Mouse (Mus musculus) adrenal gland, postnatal 25 days (tissue): ENCODE results near the gene Iqgap1. TPM values are rescaled to one million over a fixed set of nuclear protein-coding genes. Genes with fewer than 3 reads are reported as not detected.
A peak's percentile ranks its signal among the peaks of the same experiment; 100 is the strongest.

ENCODE experiments used
- DNase-seq: peaks from one replicate; pipeline ENCODE4 v3.0.0; 2021; ENCODE audit warnings: mixed read lengths
- total RNA-seq: library from RNA; stranded (reverse); gene quantifications from 2 replicates; pipeline ENCODE4 v1.2.3, GENCODE M21; 2021

Gene Iqgap1
- total RNA-seq, 1 experiment from 2014 or later, result 126 TPM

DNA sequence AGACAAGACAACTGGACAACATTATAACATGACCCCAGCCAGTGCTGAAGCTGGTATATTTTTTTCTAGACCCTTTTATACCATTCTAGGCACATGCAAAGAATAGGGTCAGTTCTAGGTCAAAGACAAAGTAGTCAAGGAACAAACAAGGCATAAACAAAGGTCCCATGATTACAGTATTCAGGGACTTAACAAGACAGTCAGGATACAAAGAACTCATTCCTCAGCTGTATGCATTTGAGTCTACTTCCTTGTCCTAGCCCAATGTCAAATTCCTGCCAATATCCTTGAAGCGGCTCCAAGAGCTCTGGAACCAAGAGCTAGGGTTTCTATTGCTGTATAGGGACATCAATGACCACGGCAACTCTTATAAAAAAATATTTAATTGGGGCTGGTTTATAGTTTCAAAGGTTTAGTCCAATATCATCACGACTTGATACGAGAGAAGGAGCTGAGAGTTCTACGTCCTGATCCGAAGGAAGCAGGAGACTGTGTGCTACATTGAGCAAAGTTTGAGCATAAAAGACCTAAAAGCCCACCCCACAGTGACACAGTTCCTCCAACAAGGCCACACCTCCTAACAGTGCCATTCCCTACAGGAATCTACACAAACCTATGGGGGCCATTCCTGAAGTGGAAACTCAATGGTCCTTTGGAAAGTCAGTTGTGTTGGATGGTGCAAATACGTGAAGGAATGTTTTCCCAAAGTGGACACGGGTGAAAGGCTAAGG lies 18.3 kb upstream of the Iqgap1 start:
- no peak for DNase-seq

GRCm38 (mm10) chr7:80843176-80843575 lies 17.4 kb upstream of the Iqgap1 start:
- DNase-seq, result no peak

DNA sequence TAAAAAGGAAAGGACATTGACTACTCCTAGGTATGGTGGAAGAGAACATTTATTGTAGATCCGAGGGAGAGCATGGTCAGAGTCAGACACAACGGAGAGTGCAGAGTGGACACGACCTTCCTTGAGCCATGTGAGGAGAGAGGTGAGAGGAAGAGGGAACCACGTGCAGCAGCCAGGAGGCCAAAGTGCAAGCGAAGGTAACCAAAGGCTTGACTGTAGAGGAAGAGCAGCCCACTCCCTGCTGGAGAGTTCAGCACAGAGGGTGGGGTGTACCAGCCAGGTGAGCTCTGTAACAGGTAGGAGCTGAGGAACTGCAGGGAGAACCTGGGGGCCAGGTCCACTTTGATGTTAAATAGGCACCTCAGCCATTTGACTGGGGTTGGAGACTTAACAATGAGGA lies 16.4 kb upstream of the Iqgap1 start:
- DNase-seq, result no peak

DNA sequence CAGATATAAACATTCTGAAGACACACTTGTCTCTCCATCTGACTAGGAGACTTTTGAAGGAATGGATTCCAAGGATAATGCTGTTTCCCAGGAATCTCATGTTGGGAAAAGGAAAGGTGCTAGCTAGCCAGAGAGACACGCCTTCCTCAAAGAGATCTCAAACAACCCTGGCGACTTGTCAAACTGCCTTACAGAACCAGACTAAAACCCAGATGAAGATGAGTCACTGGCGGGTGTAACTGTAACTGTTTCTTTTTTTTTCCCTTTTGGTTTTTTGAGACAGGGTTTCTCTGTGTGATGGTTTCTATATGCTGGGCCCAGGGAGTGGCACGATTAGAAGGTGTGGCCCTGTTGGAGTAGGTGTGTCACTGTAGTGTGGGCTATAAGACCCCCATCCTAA lies 15.2 kb upstream of the Iqgap1 start:
- DNase-seq, result no peak

- DNase-seq, result no peak
Measured at GRCm38 (mm10) chr7:80840241-80840640, 14.5 kb upstream of the Iqgap1 start.

- DNase-seq, result no peak
Measured at GRCm38 (mm10) chr7:80839755-80840154, 14.0 kb upstream of the Iqgap1 start.

GRCm38 (mm10) chr7:80838247-80838646 lies 12.5 kb upstream of the Iqgap1 start:
- DNase-seq, result no peak

DNA sequence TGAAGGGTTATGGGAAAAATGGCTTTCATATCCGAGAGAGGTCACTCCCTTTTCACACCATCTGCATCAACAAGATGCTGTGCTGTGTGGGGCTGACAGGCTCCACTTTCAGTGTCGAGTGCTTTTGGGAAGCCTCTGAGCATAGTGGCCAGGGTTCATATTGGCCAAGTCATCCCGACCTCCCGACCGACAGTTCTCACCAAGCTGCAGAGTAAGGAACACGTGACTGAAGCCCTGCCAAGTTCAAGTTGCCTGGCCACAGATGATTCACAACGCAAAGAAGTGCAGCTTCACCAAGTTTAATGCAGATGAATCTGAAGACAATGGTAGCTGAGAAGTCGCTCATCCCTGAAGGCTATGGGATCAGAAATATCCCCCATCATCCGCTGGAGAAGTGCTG lies 12.0 kb upstream of the Iqgap1 start:
- peak; percentile 56 for DNase-seq

GRCm38 (mm10) chr7:80835984-80836652 lies 10.3 kb upstream of the Iqgap1 start:
- no peak for DNase-seq

- DNase-seq, result no peak
Measured at GRCm38 (mm10) chr7:80833651-80834532, 8.1 kb upstream of the Iqgap1 start.

DNA sequence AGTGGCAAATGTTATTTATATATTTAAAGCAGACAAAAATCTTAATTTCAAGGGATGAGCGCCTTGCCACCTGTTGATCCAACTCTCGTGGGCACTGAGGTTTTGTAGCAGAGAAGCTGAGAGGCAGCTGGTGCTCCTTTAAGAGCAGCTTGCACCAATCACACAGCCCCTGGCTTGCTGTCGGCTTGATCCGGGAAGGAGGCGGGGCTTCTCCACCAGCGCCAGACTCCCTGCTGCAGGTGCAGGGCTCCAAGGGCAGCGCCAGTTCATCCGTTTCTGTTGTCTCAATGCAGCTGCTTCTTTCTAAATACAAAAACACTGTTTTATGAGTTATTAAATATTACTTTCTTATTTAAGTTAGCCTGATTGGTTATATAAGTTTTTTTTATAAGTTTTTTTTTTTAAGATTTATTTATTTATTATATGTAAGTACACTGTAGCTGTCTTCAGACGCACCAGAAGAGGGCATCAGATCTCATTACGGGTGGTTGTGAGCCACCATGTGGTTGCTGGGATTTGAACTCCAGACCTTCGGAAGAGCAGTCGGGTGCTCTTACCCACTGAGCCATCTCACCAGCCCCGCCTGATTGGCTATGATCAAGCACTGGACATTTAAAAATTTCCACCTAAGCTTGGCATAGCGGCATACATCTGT lies 7.3 kb upstream of the Iqgap1 start:
- peak; percentile 48 for DNase-seq

DNA sequence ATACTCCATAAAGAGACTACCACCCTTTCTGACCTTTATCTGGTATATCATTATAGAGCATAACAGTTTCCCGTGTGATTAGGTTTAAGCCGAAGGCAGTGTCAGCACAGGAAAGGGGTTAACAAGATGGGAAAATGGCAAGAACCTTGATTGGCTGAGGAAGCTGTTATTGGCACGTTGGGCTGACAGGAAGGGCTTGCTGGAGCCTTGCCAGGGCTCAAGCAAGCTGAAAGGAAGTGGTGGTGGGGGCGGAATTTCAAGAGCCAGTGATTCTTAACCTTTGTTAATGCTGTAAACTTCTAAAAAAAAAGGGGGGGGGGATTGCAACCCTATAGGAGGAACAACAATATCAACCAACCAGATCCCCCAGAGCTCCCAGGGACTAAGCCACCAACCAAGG lies 6.4 kb upstream of the Iqgap1 start:
- DNase-seq, result peak; percentile 29

- DNase-seq, result no peak
Measured at GRCm38 (mm10) chr7:80830193-80830803, 4.5 kb upstream of the Iqgap1 start.

- DNase-seq, result peak; percentile 65
Measured at GRCm38 (mm10) chr7:80828146-80828860, 2.5 kb upstream of the Iqgap1 start.

GRCm38 (mm10) chr7:80823875-80824682 lies 1.7 kb downstream of the Iqgap1 start:
- DNase-seq, result no peak

DNA sequence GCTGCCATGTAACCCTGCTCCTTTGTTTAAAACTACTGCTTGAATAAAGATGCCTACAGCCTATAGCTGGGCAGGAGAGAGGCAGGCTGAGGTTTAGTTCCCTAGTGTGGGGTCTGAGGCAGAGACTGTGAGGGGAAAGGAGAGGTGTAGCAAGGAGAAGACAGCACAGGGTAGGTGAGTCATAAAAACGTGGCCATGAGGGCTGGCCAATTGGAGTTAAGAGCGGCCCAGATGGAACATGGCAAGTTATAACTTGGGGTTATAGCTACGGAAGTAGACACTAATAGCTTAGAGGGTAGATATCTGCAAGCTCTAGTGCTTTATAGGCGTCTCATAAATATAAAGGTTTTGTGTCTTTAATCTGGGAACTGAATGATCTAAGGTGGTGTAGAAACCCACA lies 2.5 kb downstream of the Iqgap1 start:
- DNase-seq, result no peak

GRCm38 (mm10) chr7:80820838-80821237 lies 4.9 kb downstream of the Iqgap1 start:
- no peak for DNase-seq

GRCm38 (mm10) chr7:80816641-80817040 lies 9.1 kb downstream of the Iqgap1 start:
- no peak for DNase-seq

GRCm38 (mm10) chr7:80813397-80813796 lies 12.4 kb downstream of the Iqgap1 start:
- DNase-seq, result no peak

DNA sequence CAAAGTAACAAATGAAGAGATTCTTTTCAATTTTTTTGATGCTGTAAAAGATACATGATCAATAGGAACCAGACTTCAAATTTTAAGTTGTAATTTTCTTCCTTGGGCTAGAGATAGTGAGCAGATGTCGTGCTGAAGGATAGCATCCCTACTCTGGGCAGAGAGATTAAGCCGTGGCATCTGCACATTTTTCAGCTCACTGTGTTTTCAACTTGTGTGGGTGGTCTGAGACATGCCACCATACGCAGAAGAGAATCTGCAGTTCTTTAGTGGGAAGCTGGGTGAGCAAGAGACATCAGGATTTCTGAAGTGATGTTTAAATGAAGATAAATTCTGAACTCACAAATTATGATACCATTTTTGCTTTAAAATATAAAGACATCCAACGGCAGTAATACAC lies 19.4 kb downstream of the Iqgap1 start:
- no peak for DNase-seq
